Mouse (Mus musculus) liver, adult 2 months (tissue): Measurements from ENCODE around the gene Diras1. TPM values are rescaled to one million over a fixed set of nuclear protein-coding genes. Genes with fewer than 3 reads are reported as not detected.
A peak's percentile ranks its signal among the peaks of the same experiment; 100 is the strongest.

Experiments
- DNase-seq: peaks from one replicate; pipeline ENCODE4 v3.0.0-alpha.2; 2011; ENCODE audit warnings: low read depth, low spot score; ENCODE audit errors: extremely low read depth
- H3K27ac ChIP-seq: fragments of 200-500 bp; replicated peaks from 2 replicates; pipeline ENCODE4 v1.5.1; 2012; ENCODE audit warnings: low read depth, mild to moderate bottlenecking, control low read depth, inconsistent platforms, low read length; ENCODE audit not compliant: insufficient read depth
- H3K27me3 ChIP-seq: fragments of 200-500 bp; 2 replicates; pipeline ENCODE4 v1.6.1; 2012; ENCODE audit warnings: mild to moderate bottlenecking, moderate library complexity, low read length, inconsistent platforms; ENCODE audit not compliant: control insufficient read depth, insufficient read depth
- H3K36me3 ChIP-seq: fragments of 200-500 bp; 2 replicates; pipeline ENCODE4 v1.6.1; 2012; ENCODE audit warnings: low read length, inconsistent platforms; ENCODE audit not compliant: control insufficient read depth, insufficient read depth
- H3K4me1 ChIP-seq: fragments of 200-500 bp; 2 replicates; pipeline ENCODE4 v1.6.1; 2011; ENCODE audit warnings: low read length; ENCODE audit not compliant: control insufficient read depth, insufficient read depth
- H3K4me3 ChIP-seq: fragments of 200-500 bp; 2 replicates; pipeline ENCODE4 v1.5.1; 2011; ENCODE audit warnings: low read depth, mild to moderate bottlenecking, control low read depth, low read length, moderate library complexity; ENCODE audit not compliant: insufficient read depth
- H3K79me2 ChIP-seq: fragments of 200-500 bp; 2 replicates; pipeline ENCODE4 v1.6.1; 2012; ENCODE audit warnings: inconsistent platforms, mild to moderate bottlenecking, low read length, moderate library complexity; ENCODE audit not compliant: control insufficient read depth, insufficient read depth
- H3K9ac ChIP-seq: fragments of 200-500 bp; 2 replicates; pipeline ENCODE4 v1.6.1; 2012; ENCODE audit warnings: low read depth, mild to moderate bottlenecking, control low read depth, inconsistent platforms, low read length
- CTCF ChIP-seq: fragments of 200-500 bp; IDR thresholded peaks from 2 replicates; pipeline ENCODE4 v1.5.1; 2011; ENCODE audit warnings: low read depth, low read length, control low read depth
- POLR2A ChIP-seq: fragments of 200-500 bp; IDR thresholded peaks from 2 replicates; pipeline ENCODE4 v1.6.1; 2011; ENCODE audit warnings: low read length, control low read depth; ENCODE audit not compliant: insufficient read depth; ENCODE audit errors: extremely low read depth
- WGBS: fragments of 180-500 bp; shearing (Covaris S2); methylation state at CpG from one replicate; pipeline ENCODE4 v1.1.7; 2018; 5-methylcytosine and 5-hydroxymethylcytosine counted together
- polyA plus RNA-seq: library from polyadenylated mRNA; depleted of rRNA; stranded (reverse); fragments of >200 nt; gene quantifications from 2 replicates; pipeline ENCODE4 v1.2.3, GENCODE M21; 2012; rRNA removed
- total RNA-seq: library from RNA; depleted of rRNA; stranded (reverse); fragments of >200 nt; gene quantifications from 2 replicates; pipeline ENCODE4 v1.2.3, GENCODE M21; 2014; rRNA removed

The Diras1 gene
- total and polyA plus RNA-seq, 2 experiments: not detected

DNA sequence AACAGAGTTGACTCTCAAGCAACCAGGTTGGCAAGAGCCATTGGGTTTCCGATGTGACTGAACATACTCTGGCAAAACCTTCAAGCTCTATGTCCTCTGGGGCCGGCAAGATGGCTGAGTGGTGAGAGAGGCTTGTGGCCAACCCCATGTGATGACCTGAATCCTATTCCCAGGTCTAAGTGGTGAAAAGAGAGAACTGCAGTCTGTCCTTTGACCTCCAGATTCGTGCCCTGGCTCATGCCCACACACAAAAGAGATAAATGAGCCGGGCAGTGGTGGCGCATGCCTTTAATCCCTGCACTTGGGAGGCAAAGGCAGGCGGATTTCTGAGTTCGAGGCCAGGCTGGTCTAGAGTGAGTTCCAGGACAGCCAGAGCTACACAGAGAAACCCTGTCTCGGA, 55.3 kb downstream of the Diras1 start:
- TF ChIP-seq POLR2A: no peak
- no peak for TF ChIP-seq CTCF
- Histone ChIP-seq H3K79me2 (no peaks in the 10 kb centered on the region), H3K27me3 (no peaks in the 10 kb centered on the region), H3K27ac (no peak overlapping the region), H3K4me1 (peaks cover 24% of the 10 kb centered on the region), H3K36me3 (no peaks in the 10 kb centered on the region), H3K4me3 (no peak overlapping the region), H3K9ac (no peak overlapping the region)
- 45% methylated on average over 8 of the region's 8 CpGs for WGBS
- DNase-seq: peak; percentile 66

Other genes with a start within 250 kb of the Diras1 start
- 6.7 and 8.6 TPM in 2 replicates for gene Sf3a2, start 227.5 kb downstream of the Diras1 start, total RNA-seq
- gene Sf3a2, start 227.5 kb downstream of the Diras1 start, polyA plus RNA-seq: 12.7 and 17.8 TPM in 2 replicates
- gene Plekhj1, start 227.0 kb downstream of the Diras1 start, total RNA-seq: 16.0 and 17.4 TPM in 2 replicates
- 29.4 and 42.2 TPM in 2 replicates for gene Plekhj1, start 227.0 kb downstream of the Diras1 start, polyA plus RNA-seq
- 0.13 and 0.18 TPM in 2 replicates for gene Amh, start 220.4 kb downstream of the Diras1 start, total RNA-seq
- gene Amh, start 220.4 kb downstream of the Diras1 start, polyA plus RNA-seq: 0.09 and 0.21 TPM in 2 replicates
- gene Jsrp1, start 212.2 kb downstream of the Diras1 start, total RNA-seq: not detected in 2 replicates
- gene Jsrp1, start 212.2 kb downstream of the Diras1 start, polyA plus RNA-seq: not detected in 2 replicates
- 527 and 614 TPM in 2 replicates for gene Oaz1, start 199.0 kb downstream of the Diras1 start, total RNA-seq
- gene Oaz1, start 199.0 kb downstream of the Diras1 start, polyA plus RNA-seq: 1,187 and 1,294 TPM in 2 replicates
- gene Lingo3, start 181.6 kb downstream of the Diras1 start, total RNA-seq: not detected in 2 replicates
- 0.05 TPM in 1 of 2 replicates, not detected in the other for gene Lingo3, start 181.6 kb downstream of the Diras1 start, polyA plus RNA-seq
- 61.3 and 61.6 TPM in 2 replicates for gene Lsm7, start 170.5 kb downstream of the Diras1 start, total RNA-seq
- gene Lsm7, start 170.5 kb downstream of the Diras1 start, polyA plus RNA-seq: 62.1 and 75.1 TPM in 2 replicates
- 6.5 and 10.4 TPM in 2 replicates for gene Sppl2b, start 170.4 kb downstream of the Diras1 start, total RNA-seq
- gene Sppl2b, start 170.4 kb downstream of the Diras1 start, polyA plus RNA-seq: 40.1 and 40.5 TPM in 2 replicates
- under 0.01 and 0.09 TPM in 2 replicates for gene Tmprss9, start 153.8 kb downstream of the Diras1 start, total RNA-seq
- gene Tmprss9, start 153.8 kb downstream of the Diras1 start, polyA plus RNA-seq: 0.04 and 0.05 TPM in 2 replicates
- gene Timm13, start 124.7 kb downstream of the Diras1 start, total RNA-seq: 79.9 and 87.7 TPM in 2 replicates
- gene Timm13, start 124.7 kb downstream of the Diras1 start, polyA plus RNA-seq: 369 and 388 TPM in 2 replicates
- gene Lmnb2, start 107.4 kb downstream of the Diras1 start, total RNA-seq: 3.2 and 3.3 TPM in 2 replicates
- gene Lmnb2, start 107.4 kb downstream of the Diras1 start, polyA plus RNA-seq: 5.5 and 6.6 TPM in 2 replicates
- 2.1 and 8.3 TPM in 2 replicates for gene Gadd45b, start 95.6 kb downstream of the Diras1 start, total RNA-seq
- 1.4 and 1.8 TPM in 2 replicates for gene Gadd45b, start 95.6 kb downstream of the Diras1 start, polyA plus RNA-seq
- 0.09 and 0.13 TPM in 2 replicates for gene Gng7, start 10.7 kb downstream of the Diras1 start, total RNA-seq
- 0.65 TPM in 2 replicates for gene Gng7, start 10.7 kb downstream of the Diras1 start, polyA plus RNA-seq
- gene Slc39a3, start 11.8 kb upstream of the Diras1 start, total RNA-seq: 6.1 and 6.9 TPM in 2 replicates
- gene Slc39a3, start 11.8 kb upstream of the Diras1 start, polyA plus RNA-seq: 13.2 and 14.1 TPM in 2 replicates
- gene Sgta, start 34.5 kb upstream of the Diras1 start, total RNA-seq: 43.9 and 53.8 TPM in 2 replicates
- gene Sgta, start 34.5 kb upstream of the Diras1 start, polyA plus RNA-seq: 136 and 146 TPM in 2 replicates
- 7.4 and 9.3 TPM in 2 replicates for gene Thop1, start 44.4 kb upstream of the Diras1 start, total RNA-seq
- gene Thop1, start 44.4 kb upstream of the Diras1 start, polyA plus RNA-seq: 12.0 and 13.1 TPM in 2 replicates
- gene Creb3l3, start 73.2 kb upstream of the Diras1 start, total RNA-seq: 190 and 205 TPM in 2 replicates
- gene Creb3l3, start 73.2 kb upstream of the Diras1 start, polyA plus RNA-seq: 287 and 308 TPM in 2 replicates
- 46.6 and 61.1 TPM in 2 replicates for gene Map2k2, start 80.3 kb upstream of the Diras1 start, total RNA-seq
- gene Map2k2, start 80.3 kb upstream of the Diras1 start, polyA plus RNA-seq: 192 and 231 TPM in 2 replicates
- gene Zbtb7a, start 109.6 kb upstream of the Diras1 start, total RNA-seq: 10.0 and 14.2 TPM in 2 replicates
- gene Zbtb7a, start 109.6 kb upstream of the Diras1 start, polyA plus RNA-seq: 28.6 and 34.0 TPM in 2 replicates
- 8.9 and 10.1 TPM in 2 replicates for gene Pias4, start 142.3 kb upstream of the Diras1 start, total RNA-seq
- 17.8 and 22.7 TPM in 2 replicates for gene Pias4, start 142.3 kb upstream of the Diras1 start, polyA plus RNA-seq
- gene Eef2, start 151.0 kb upstream of the Diras1 start, total RNA-seq: 812 and 946 TPM in 2 replicates
- gene Eef2, start 151.0 kb upstream of the Diras1 start, polyA plus RNA-seq: 1,151 and 1,204 TPM in 2 replicates
- gene Dapk3, start 157.3 kb upstream of the Diras1 start, total RNA-seq: 14.1 and 16.0 TPM in 2 replicates
- gene Dapk3, start 157.3 kb upstream of the Diras1 start, polyA plus RNA-seq: 42.5 and 44.2 TPM in 2 replicates
- not detected in 2 replicates for gene 4930442H23Rik, start 158.2 kb upstream of the Diras1 start, total RNA-seq
- gene 4930442H23Rik, start 158.2 kb upstream of the Diras1 start, polyA plus RNA-seq: not detected in 2 replicates
- 0.09 TPM in 1 of 2 replicates, not detected in the other for gene Nmrk2, start 176.4 kb upstream of the Diras1 start, total RNA-seq
- gene Nmrk2, start 176.4 kb upstream of the Diras1 start, polyA plus RNA-seq: not detected in 2 replicates
- gene Atcay, start 205.2 kb upstream of the Diras1 start, total RNA-seq: 0.07 TPM in 1 of 2 replicates, not detected in the other
- gene Atcay, start 205.2 kb upstream of the Diras1 start, polyA plus RNA-seq: not detected in 2 replicates
- 0.27 and 0.74 TPM in 2 replicates for gene Zfr2, start 207.5 kb upstream of the Diras1 start, total RNA-seq
- gene Zfr2, start 207.5 kb upstream of the Diras1 start, polyA plus RNA-seq: 0.15 and 1.6 TPM in 2 replicates
- gene Matk, start 227.3 kb upstream of the Diras1 start, total RNA-seq: 0.60 and 0.65 TPM in 2 replicates
- 0.27 and 0.43 TPM in 2 replicates for gene Matk, start 227.3 kb upstream of the Diras1 start, polyA plus RNA-seq
- gene Mrpl54, start 241.3 kb upstream of the Diras1 start, total RNA-seq: 52.1 and 65.9 TPM in 2 replicates
- gene Mrpl54, start 241.3 kb upstream of the Diras1 start, polyA plus RNA-seq: 66.6 and 85.9 TPM in 2 replicates
- 30.5 and 44.1 TPM in 2 replicates for gene Apba3, start 241.3 kb upstream of the Diras1 start, total RNA-seq
- gene Apba3, start 241.3 kb upstream of the Diras1 start, polyA plus RNA-seq: 132 and 143 TPM in 2 replicates